Mouse (Mus musculus) lung, postnatal 25 days (tissue): ENCODE measurements around the gene Iqcd.

Source experiments
- DNase-seq: peaks from one replicate; pipeline ENCODE4 v3.0.0; 2022; ENCODE audit warnings: low spot score

Iqcd gene

GRCm38 (mm10) chr5:120631128-120631527 is 42.3 kb downstream of the Iqcd start:
- DNase-seq = no peak

DNA sequence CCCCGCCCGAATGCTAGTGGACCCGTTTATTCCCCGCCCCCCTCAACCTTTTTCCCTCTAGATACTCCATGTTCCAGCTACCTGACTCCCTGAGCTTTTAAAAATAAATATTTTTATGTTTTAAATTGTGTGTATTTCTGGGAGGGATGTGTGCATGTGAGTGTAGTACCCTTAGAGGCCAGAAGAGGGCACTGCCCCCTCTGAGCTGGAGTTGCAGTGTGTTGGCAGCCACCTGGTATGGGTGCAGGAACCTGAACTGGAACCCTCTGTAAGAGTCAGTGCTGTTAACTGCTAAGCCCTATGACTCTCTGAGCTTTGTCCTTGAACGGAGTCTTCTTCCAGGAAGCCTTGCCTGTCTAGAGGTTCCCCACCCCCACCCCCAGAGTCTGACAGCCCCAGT is 43.1 kb downstream of the Iqcd start:
- no peak for DNase-seq

GRCm38 (mm10) chr5:120634131-120634530 is 45.3 kb downstream of the Iqcd start, which contains the start of gene Cfap73:
Gene Cfap73 (minus strand): TSS chr5:120634235.
- DNase-seq = no peak

DNA sequence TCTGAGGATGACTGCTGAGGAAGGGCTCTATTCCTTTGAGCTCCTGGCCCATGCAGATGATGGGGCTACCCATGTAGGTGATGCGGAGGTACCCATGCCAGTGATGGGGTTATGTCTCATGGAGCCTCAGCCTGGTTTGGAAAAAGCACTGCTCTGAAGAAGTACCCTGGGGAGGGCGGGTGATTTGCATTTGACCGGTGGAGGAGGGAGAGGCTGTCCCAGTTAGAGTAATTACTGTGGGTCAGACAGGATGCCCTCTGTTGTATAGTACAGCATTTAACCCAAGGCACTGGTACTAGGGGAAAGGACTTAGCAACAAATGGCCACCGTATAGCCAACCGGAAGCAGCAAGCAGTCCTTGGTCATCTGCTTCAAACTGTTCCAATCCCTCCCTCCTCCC is 46.0 kb downstream of the Iqcd start:
- DNase-seq = no peak

- DNase-seq = no peak
Observed at GRCm38 (mm10) chr5:120635633-120636032, 46.8 kb downstream of the Iqcd start.

DNA sequence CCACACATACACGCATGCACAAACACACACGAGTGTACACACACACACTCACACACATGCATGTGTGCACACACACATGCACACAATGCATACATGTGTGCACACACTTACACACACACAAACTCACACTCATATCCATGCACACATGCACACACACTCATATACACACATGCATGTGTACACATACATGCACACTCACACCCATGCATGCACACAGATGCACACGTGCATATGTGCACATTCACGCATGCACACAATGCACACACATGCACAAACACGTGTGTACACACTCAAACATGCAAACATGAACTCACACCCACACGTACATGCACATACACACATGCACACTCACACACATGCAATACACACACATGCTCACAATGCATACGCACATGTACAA is 51.3 kb downstream of the Iqcd start:
- no peak for DNase-seq

DNA sequence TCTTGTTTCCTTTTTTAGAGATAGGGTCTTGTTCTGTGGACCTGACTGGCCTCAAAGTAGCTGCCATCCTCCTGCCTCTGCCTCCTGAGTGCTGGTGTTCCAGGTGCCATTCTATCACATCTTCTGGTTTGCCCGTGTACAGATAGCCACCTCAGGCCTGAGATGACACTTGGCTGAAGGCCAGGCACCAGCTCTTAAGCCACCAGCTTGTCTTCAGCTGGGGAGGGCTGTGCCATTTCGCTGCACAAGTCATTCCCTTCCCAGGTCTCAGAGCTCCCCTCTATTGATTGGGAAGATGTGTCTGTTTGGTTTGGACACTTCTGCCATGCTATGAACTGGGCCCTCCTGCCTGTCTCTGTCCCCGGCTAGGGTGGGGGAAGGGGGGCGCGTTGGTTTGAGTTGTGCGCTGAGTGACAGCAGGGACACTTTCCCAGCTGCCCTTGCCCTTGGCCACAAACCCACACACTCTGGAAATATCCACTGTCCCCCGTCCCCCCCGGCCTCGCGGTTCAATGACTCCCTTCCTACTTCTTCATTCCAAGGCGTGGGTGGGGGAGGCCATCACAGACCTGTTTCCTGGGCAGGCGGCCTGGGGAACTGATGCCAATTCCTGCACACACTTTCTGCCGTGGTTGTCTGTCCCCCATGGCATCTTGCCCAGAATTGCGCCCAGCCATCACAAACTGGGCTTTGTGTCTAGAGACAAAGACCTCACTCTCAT is 54.7 kb downstream of the Iqcd start:
- no peak for DNase-seq

- no peak for DNase-seq
Observed at GRCm38 (mm10) chr5:120644227-120644626, 55.4 kb downstream of the Iqcd start.

GRCm38 (mm10) chr5:120645851-120646250 is 57.0 kb downstream of the Iqcd start:
- DNase-seq = no peak

DNA sequence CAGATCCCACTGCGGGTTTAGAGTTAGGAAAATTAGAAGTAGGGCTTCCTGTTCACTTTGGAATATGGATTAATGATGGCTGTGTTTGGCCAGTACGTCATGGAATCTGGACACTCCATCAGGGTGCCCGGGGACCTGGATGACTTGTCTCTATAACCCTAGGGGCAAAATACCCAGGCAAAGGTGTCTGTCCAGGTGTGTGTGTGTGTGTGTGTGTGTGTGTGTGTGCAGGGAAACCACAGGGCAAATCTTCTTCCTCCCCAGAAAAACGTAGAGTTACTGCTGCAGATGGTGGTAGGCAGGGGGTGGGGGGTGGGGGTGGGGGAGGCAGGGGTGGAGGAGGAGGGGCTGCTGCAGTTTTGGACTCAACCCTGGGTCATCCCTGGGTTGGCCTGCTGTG is 58.5 kb downstream of the Iqcd start:
- no peak for DNase-seq

GRCm38 (mm10) chr5:120647814-120648491 is 59.1 kb downstream of the Iqcd start:
- no peak for DNase-seq

DNA sequence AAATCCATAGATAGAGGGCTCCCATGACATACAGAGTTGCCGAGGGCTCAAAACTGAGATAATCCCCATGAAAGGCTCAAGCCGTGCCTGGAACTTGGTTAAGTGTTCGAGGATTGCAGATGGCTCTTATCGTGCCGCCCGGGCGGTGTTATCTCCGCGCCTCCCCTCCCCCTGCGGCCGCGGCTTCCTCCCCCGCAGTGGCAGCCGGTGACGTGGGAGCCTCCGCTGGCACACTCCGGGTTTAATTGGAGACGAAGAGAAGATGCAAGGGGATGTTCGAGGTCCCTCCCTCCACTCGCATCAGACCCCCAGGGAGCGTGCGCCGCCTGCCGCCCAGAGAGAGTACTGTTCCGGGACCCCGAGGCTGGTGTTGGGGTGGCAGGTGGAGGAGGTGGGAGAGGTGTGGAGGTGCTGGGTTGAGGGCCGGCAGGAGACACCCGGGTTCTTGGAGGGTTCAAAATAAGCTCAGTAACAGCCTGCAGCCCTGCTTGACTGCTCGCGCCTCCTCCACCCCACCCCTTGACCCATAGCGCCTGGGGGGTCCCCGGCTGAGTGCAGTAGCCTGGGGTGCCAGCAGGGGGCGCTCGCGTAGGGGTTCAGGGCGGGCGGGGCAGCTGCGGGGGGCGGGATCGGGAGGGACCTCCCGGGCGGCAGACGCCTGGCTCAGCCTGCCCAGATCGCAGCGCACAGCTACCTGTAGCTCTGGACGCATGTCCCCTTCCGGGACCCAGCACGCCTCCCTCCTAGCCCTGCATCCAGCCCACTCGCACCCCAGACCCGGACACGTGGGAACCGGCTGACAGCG is 60.0 kb downstream of the Iqcd start, which contains the start of gene Rasal1:
Gene Rasal1, plus strand, starts transcription at position 244 of the 805 bp plus-strand sequence.
- peak; percentile 42 for DNase-seq

- DNase-seq = no peak
Observed at GRCm38 (mm10) chr5:120649374-120649933, 60.6 kb downstream of the Iqcd start.

GRCm38 (mm10) chr5:120649938-120650337 is 61.1 kb downstream of the Iqcd start:
- DNase-seq = no peak

DNA sequence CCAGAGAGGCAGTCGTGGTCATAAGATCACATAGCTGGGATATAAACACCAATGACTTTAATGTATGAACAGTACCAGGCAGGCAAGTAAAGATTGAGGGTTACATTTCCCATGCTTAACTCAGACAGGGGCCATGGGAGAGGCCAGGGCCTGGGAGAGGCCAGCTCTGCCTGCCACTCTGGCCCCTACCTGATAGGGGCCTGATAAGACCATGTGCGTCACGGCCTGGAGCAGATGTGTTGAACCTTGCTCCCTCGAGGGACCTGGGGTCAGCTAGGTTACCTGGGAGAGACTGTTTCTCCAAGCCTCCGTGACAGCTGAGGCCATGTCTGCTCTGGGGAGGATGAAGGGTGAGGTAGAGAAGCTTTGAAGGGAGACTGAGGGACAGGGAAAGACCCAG is 62.4 kb downstream of the Iqcd start:
- no peak for DNase-seq

GRCm38 (mm10) chr5:120652915-120653701 is 64.3 kb downstream of the Iqcd start:
- no peak for DNase-seq

GRCm38 (mm10) chr5:120653873-120654272 is 65.1 kb downstream of the Iqcd start:
- no peak for DNase-seq

DNA sequence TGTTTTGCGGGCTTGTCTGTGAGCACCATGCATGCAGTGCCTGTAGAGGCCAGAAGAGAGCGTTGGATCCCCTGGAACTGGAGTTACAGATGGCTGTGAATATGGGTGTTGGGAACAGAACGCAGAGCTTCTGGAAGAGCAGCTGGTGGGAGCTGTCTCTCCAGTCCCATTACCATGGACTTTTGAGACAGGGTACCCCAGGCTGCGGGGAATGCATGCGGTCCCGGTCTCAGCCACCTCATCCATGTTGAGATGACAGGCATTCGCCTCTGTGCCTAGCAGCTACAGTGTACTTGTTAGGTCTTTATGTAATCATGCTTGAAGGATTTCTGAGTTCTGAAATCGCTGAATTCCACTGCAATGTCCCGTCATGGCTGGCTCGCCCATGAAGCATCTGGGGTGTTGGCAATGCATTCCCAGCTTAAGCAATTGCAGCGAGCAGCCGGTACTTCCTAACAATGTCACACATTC is 67.5 kb downstream of the Iqcd start:
- DNase-seq = no peak
